In the genomic region with DNA sequence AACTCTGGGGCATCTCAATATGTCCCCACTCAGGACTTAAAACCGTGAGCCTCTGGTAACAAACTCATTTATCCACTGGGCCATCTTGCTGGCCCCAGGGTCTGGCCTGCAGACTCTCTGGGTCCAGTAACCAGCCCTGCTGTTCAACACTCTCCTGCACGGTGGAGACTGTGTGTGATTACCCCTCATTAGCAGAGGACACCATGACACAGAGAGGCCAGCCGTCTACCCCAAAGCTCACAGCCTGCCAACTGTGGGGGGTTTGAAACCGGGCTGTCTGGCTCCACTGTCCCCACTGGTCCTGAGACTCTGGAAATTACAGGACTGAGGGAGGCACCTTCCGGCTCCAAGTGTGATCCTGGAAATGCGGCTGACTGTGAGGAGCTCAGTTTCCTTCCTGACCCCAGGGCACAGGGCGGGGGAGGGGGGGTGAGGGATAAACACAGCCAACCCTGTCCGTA, we compare ENCODE assay signal across 9 mouse cellular contexts. TPM values are rescaled to one million over a fixed set of nuclear protein-coding genes. Genes with fewer than 3 reads are reported as not detected.
A peak's percentile ranks its signal among the peaks of the same experiment; 100 is the strongest.
DNase-seq lines count a peak whose midpoint lies in the region; ATAC-seq and TF ChIP-seq lines count a peak whose summit lies in the region.
"Had no signal": no experiment of that assay in that cellular context is flagged by ENCODE, and none has a peak within 500 bp of the region (broad histone marks: within the 10 kb centered on the region; RNA-seq: fewer than 3 reads in every experiment).

No protein-coding gene starts in this region.

- no peak for TF ChIP-seq CTCF in olfactory bulb, adult 2 months (IDR thresholded peaks at IDR 0.05; ENCODE audit: insufficient read depth, low read depth, low read length)

- TF ChIP-seq POLR2A in olfactory bulb, adult 2 months (IDR thresholded peaks at IDR 0.05; ENCODE audit: insufficient read depth, low read depth, low read length) = no peak

- H3K9me3 ChIP-seq in hindbrain, embryonic 10.5 days = no peaks in the 10 kb centered on the region
- H3K9me3 ChIP-seq in limb, embryonic 15.5 days = no peaks in the 10 kb centered on the region

- no peak for ATAC-seq in limb, embryonic 15.5 days (ENCODE audit: insufficient number of reproducible peaks, low FRiP score, low TSS enrichment, low read depth)
- no peak for ATAC-seq in erythroblast, adult 5-6 weeks (replicated peaks; ENCODE audit: low FRiP score, poor library complexity, severe bottlenecking)

- H3K4me2 ChIP-seq in limb, embryonic 15.5 days = peak overlapping the region; percentile 78

- peak; percentile 23 for DNase-seq in retina, postnatal 1 day
- DNase-seq in retina, embryonic 14.5 days (ENCODE audit: low spot score) = no peak
- DNase-seq in hindbrain, embryonic 10.5 days (ENCODE audit: low spot score) = no peak
- no peak for DNase-seq in layer of hippocampus, postnatal 14 days (ENCODE audit: low spot score in 2 of 2)
- DNase-seq in frontal cortex, postnatal 10 days (ENCODE audit: low spot score in 2 of 2) = no peak

- WGBS in hindbrain, embryonic 10.5 days = 38% methylated on average over 8 of the region's 8 CpGs
- WGBS in limb, embryonic 15.5 days = 15% methylated on average over 8 of the region's 8 CpGs
- WGBS in olfactory bulb, adult 2 months = 34% methylated on average over 8 of the region's 8 CpGs

- H3K9ac ChIP-seq in limb, embryonic 15.5 days = no peak overlapping the region; the same call in 1 of the 2 replicates
- H3K9ac ChIP-seq: liver, embryonic 14.5 days had no signal

- no peaks in the 10 kb centered on the region for H3K27me3 ChIP-seq in hindbrain, embryonic 10.5 days (ENCODE audit: insufficient read depth, poor library complexity, severe bottlenecking)
- no peaks in the 10 kb centered on the region for H3K27me3 ChIP-seq in limb, embryonic 15.5 days

- peaks cover 30% of the 10 kb centered on the region for H3K36me3 ChIP-seq in hindbrain, embryonic 10.5 days
- H3K36me3 ChIP-seq in limb, embryonic 15.5 days = no peaks in the 10 kb centered on the region; the same call in 1 of the 2 replicates

- H3K27ac ChIP-seq in hindbrain, embryonic 10.5 days = peak overlapping the region; percentile 80
- H3K27ac ChIP-seq in limb, embryonic 15.5 days = peak overlapping the region; percentile 67
- 0 out of 2 replicates have a peak overlapping the region, but pooled peaks have one; percentile 7 for H3K27ac ChIP-seq in olfactory bulb, adult 2 months (ENCODE audit: insufficient read depth, low read depth, low read length)
- H3K27ac ChIP-seq: liver, embryonic 14.5 days had no signal

- peak overlapping the region; percentile 87 for H3K4me3 ChIP-seq in hindbrain, embryonic 10.5 days
- peak overlapping the region; percentile 78 for H3K4me3 ChIP-seq in limb, embryonic 15.5 days
- peak overlapping the region; percentile 58 for H3K4me3 ChIP-seq in olfactory bulb, adult 2 months (ENCODE audit: insufficient read depth, low read depth, low read length)

- H3K4me1 ChIP-seq in hindbrain, embryonic 10.5 days (replicated peaks) = peaks cover 49% of the 10 kb centered on the region
- H3K4me1 ChIP-seq in limb, embryonic 15.5 days = peaks cover 38% of the 10 kb centered on the region
- H3K4me1 ChIP-seq in olfactory bulb, adult 2 months (ENCODE audit: control insufficient read depth, insufficient read depth, low read length) = peaks cover 40% of the 10 kb centered on the region

RNA-seq across cellular contexts. Expression of a gene that starts 2.0 kb away (rescaled TPM):
- polyA plus RNA-seq in hindbrain, embryonic 10.5 days (2016; fragmentation: Nextera tagmentation; extraction: Ambion mirVana) = 19.6 and 22.8 TPM in 2 replicates
- 23.7 and 25.2 TPM in 2 replicates for polyA plus RNA-seq in limb, embryonic 15.5 days (2015; fragmentation: Nextera tagmentation; extraction: Ambion mirVana)
- polyA plus RNA-seq in olfactory bulb, adult 2 months (2012; ENCODE audit: insufficient read depth, insufficient read length, low replicate concordance, missing spikeins) = not detected in 2 replicates
- 10 to 100 TPM; 41.6 TPM for total RNA-seq in layer of hippocampus, postnatal 14 days (2021)
- total RNA-seq in erythroblast, adult 5-6 weeks (2015; ENCODE audit: low replicate concordance) = not detected in 2 replicates
- total RNA-seq in erythroblast, adult 5-6 weeks (2017; ENCODE audit: low replicate concordance) = 1.1 and 1.6 TPM in 2 replicates

RNA-seq across cellular contexts. Expression of a gene that starts 11.3 kb away (rescaled TPM):
- polyA plus RNA-seq in hindbrain, embryonic 10.5 days (2016; fragmentation: Nextera tagmentation; extraction: Ambion mirVana) = 396 and 457 TPM in 2 replicates
- 659 and 666 TPM in 2 replicates for polyA plus RNA-seq in limb, embryonic 15.5 days (2015; fragmentation: Nextera tagmentation; extraction: Ambion mirVana)
- polyA plus RNA-seq in olfactory bulb, adult 2 months (2012; ENCODE audit: insufficient read depth, insufficient read length, low replicate concordance, missing spikeins) = not detected in 2 replicates
- total RNA-seq in layer of hippocampus, postnatal 14 days (2021) = 100 to 1,000 TPM in 1 of 2 experiments, 10 to 100 TPM in 1; 98.4 to 100 TPM
- total RNA-seq in erythroblast, adult 5-6 weeks (2015; ENCODE audit: low replicate concordance) = 187 and 211 TPM in 2 replicates
- total RNA-seq in erythroblast, adult 5-6 weeks (2017; ENCODE audit: low replicate concordance) = 222 and 325 TPM in 2 replicates

RNA-seq across cellular contexts. Expression of a gene that starts 23.4 kb away (rescaled TPM):
- 19.2 and 19.6 TPM in 2 replicates for polyA plus RNA-seq in hindbrain, embryonic 10.5 days (2016; fragmentation: Nextera tagmentation; extraction: Ambion mirVana)
- 14.1 and 15.7 TPM in 2 replicates for polyA plus RNA-seq in limb, embryonic 15.5 days (2015; fragmentation: Nextera tagmentation; extraction: Ambion mirVana)
- not detected in 2 replicates for polyA plus RNA-seq in olfactory bulb, adult 2 months (2012; ENCODE audit: insufficient read depth, insufficient read length, low replicate concordance, missing spikeins)
- 10 to 100 TPM; 22.8 to 25.5 TPM for total RNA-seq in layer of hippocampus, postnatal 14 days (2021)
- total RNA-seq in erythroblast, adult 5-6 weeks (2015; ENCODE audit: low replicate concordance) = 0.38 and 2.9 TPM in 2 replicates
- total RNA-seq in erythroblast, adult 5-6 weeks (2017; ENCODE audit: low replicate concordance) = 0.85 and 5.0 TPM in 2 replicates

RNA-seq across cellular contexts. Expression of a gene that starts 46.3 kb away (rescaled TPM):
- 29.7 and 35.4 TPM in 2 replicates for polyA plus RNA-seq in hindbrain, embryonic 10.5 days (2016; fragmentation: Nextera tagmentation; extraction: Ambion mirVana)
- polyA plus RNA-seq in limb, embryonic 15.5 days (2015; fragmentation: Nextera tagmentation; extraction: Ambion mirVana) = 23.6 and 25.1 TPM in 2 replicates
- polyA plus RNA-seq in olfactory bulb, adult 2 months (2012; ENCODE audit: insufficient read depth, insufficient read length, low replicate concordance, missing spikeins) = not detected in 2 replicates
- total RNA-seq in layer of hippocampus, postnatal 14 days (2021) = 10 to 100 TPM; 19.7 to 22.3 TPM
- total RNA-seq in erythroblast, adult 5-6 weeks (2015; ENCODE audit: low replicate concordance) = 3.8 TPM in 1 of 2 replicates, not detected in the other
- total RNA-seq in erythroblast, adult 5-6 weeks (2017; ENCODE audit: low replicate concordance) = 6.0 and 6.8 TPM in 2 replicates

RNA-seq across cellular contexts. Expression of a gene that starts 49.7 kb away (rescaled TPM):
- 81.6 and 84.9 TPM in 2 replicates for polyA plus RNA-seq in hindbrain, embryonic 10.5 days (2016; fragmentation: Nextera tagmentation; extraction: Ambion mirVana)
- polyA plus RNA-seq in limb, embryonic 15.5 days (2015; fragmentation: Nextera tagmentation; extraction: Ambion mirVana) = 68.1 and 71.3 TPM in 2 replicates
- polyA plus RNA-seq in olfactory bulb, adult 2 months (2012; ENCODE audit: insufficient read depth, insufficient read length, low replicate concordance, missing spikeins) = not detected in 2 replicates
- 10 to 100 TPM; 43.0 to 43.4 TPM for total RNA-seq in layer of hippocampus, postnatal 14 days (2021)
- total RNA-seq in erythroblast, adult 5-6 weeks (2015; ENCODE audit: low replicate concordance) = 14.4 and 18.1 TPM in 2 replicates
- total RNA-seq in erythroblast, adult 5-6 weeks (2017; ENCODE audit: low replicate concordance) = 5.0 and 8.1 TPM in 2 replicates

Comparison
In these comparisons a context has a peak if more than half of its experiments do, and no peak if none do; other contexts are left out.
1. H3K27ac ChIP-seq: peak in every context shown above with its lines; median percentile 80 in hindbrain, embryonic 10.5 days; 67 in limb, embryonic 15.5 days; 7 in olfactory bulb, adult 2 months.